Mouse (Mus musculus): ENCODE measurements at regions not wholly inside any gene's neighbourhood (a gene's known extent, or its start where the extent isn't known, plus 50 kb on each side); places are given as distances from the start of the nearest gene placed in this dataset.

DNA sequence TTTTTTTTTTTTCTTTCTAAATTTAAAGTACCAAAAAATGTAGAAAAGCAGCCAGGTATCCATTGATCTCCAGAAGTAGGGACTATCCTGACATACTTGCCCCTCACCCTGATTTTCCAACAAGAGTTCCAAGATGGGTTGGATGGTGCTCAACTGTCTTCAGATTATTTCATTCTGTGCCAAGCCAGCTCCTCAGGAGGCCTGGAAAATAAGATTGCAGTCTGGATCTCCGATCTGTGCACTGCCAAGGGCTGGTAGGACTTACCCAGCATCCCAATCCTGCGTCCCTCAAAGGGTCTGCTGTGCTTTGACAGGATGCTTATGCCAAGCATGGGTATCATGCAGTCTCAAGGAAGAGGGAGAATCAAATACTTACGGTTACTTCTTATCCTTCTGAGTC lies 517.8 kb upstream of the Tnp1 start:
- no peak for DNase-seq

DNA sequence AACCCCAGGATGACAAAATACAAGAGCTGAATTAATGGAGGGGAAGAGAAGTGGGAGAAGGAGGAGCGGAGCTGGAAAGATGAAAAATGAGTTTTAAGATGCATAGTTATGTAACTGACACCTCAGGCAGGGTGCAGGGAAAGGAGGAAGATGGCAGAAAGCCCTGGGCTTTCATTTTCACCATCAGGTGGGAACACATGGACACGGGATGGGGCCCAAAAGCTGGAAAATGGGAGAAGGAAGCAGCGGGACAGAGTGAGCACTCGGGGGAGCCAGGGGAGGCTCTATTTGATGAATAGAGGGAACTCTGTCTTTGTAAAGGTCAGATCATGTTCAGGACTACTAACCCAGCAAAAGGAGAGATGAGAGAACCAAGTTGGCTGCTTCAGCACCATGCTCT lies 516.6 kb upstream of the Tnp1 start:
- no peak for DNase-seq

DNA sequence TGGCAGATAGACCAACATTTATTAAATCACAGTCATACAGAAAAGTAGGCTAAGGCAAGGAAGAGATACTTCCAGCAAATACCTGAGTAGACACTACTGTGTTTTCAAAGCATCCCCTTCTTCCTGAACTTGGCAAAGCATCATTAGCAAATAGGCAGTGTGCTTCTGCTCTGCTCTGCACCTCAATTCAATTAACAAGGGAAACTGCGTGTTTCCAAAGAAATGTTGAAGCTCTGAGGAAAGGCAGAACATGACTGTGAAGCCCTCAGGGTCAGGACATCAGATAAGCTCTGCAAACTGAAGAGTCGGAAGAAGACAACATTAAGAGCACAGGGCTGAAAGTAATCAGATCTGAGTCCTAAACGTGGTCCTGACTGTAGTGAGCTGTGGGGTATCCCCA lies 516.1 kb upstream of the Tnp1 start:
- no peak for DNase-seq

DNA sequence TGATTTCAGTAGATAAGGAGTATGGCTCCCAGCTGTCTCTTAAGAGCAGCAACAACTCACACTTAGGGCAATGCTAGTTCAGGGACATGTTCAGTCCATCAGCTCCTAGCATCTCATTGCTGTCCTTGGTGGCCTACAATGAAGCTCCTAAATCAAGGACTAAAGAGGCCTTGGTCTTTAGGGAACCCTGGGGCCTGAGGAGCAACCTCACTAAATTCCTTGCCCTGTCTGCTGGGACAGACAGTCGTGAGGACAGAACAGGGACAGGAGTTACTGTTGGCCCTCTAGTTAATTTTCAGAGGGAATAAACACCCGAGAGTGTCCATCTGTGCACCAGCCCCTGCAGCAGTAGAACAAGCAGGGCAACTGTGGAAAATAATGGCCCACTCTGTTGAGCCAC lies 514.6 kb upstream of the Tnp1 start:
- no peak for DNase-seq

DNA sequence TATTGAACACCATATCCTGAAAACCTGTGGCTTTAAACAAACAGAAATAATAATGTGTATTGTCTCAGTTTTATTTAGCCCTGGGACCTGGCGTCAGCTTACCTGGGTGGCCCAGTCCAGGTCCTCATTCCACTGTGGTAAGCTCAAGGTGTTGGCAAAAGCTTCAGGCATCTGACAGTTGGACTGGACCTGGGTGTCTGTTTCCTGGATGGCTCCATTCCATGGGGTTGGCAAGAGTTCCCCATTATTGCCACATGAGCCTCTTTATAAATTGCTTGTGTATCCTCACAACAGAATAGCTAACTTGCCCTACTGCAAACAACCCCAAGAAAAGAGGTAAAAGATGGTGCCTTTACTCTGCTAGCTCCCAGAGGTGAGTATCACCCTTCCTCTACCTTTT lies 512.9 kb upstream of the Tnp1 start:
- DNase-seq, result no peak

DNA sequence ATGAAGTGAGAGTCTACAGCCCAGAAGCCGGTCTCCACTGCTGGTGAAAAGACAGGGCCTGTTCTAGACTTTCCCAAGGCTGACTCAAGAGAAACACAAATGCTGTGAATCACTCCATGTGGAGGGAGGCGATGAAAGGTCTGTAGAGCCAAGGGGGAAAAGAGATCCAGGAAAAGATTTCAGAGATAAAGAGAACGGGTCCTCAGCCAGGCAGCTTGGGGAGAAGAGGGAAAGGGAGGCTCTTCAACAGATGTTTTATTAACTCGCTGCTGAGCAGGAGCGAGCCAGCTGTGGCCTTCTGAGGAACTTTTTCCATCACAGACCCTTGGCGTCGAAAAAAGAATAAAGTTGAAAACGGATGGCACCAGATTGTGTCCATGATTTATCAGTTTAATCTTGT lies 500.7 kb upstream of the Tnp1 start:
- DNase-seq, result no peak

DNA sequence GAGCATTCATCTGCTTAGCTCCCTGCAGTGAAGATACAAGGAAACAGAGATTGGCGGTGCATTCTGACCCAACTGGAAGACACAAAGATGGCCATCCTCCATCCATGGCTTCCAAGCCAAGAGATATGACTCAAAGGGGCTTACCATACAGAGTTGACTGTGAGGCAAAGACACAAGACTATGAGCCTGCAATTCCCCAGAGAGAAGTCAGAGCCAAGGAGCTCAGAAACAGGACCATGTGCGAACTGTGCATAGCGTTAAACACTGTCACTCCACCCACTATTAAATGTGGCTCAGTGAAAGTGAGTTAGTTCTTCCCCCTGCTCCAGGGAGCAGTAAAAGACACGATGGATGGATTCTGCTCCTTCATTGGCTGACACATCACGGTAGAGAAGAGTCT lies 500.1 kb upstream of the Tnp1 start:
- DNase-seq, result no peak

DNA sequence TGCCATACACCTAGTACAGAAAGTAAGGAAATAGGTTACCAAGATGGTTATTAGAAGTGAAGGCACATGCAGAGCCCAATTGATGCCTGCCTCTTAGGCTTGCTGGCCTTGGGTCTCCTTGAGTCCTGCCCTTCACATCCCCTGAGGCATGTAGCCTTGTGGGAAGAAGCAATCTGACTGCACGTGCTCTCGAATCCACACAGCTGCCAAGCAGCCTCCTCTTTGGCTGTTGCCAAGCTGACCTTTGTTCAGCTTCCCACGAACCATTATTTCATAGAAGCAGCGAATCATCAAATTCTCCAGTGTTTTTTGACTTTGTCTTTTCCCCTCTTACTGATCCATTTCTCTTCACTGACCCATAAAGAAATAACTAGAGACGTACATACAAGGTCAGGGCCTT lies 498.1 kb upstream of the Tnp1 start:
- DNase-seq, result no peak

DNA sequence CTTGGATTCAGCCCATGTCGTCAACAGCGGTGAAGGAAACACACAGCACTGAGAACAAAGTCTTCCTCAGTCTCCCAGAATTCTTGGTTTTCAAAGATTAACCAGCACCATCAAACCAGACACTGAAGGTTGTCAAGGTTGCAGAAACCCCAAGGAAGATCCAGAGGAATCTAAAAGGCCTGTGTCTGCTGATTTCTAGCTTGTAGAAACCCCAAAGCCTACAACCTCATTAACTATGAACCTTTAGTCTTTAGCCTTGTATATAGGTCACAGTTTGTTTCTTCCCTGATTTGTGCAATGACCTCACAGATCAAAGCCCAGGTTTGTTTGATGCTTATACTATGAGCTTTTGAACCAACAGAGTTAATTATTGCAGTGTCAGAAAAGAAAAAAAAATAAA lies 497.1 kb upstream of the Tnp1 start:
- no peak for DNase-seq

DNA sequence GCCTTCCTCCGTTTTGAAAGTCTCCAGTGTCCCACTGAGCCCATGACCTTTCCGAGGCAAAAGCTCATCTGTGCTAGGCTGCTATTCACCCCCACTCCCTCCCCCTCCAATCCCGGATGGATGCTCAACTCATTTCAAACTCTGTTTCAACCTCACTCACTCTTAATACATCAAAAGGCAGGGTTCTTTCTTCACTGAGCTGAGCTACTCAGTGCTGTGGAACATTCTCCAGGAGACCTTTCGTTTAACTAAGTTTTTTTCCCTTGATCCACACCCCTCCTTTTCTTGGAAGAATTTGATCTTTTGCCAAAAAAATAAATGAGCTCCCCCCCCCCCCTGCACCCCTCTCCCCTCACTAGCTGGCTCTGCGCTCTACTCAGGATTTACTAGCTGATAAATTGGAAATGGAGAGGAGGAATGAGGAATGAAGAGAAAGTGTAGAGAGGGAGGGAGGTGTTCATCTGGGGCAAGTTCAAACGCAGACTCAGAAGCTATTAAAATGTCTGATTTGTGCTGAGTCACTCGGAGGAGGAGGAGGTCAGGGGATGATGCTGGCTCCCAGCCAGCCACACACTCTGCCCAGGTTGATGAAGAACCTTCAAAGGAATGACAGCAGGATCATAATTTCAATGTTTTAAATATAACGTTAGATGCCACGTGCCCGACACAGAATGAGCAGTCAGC lies 491.5 kb upstream of the Tnp1 start:
- no peak for DNase-seq

DNA sequence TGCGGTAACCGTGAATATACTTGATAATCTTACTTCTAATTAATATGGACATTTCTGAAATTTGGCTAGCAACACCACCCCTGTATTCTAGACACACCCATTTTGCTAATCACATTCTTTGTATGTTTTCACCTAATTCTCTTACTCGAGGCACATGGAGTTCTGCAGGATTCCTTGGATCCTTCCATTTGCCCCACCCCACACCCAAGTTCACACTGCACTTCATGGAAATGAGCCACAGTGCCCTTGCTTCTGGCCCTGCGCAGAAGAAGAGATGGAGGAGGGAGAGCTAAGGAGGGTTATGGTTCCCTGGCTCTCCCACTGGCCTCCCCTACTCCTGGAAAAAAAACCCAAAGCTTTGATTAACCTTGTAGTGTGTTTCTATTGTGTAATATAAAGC lies 487.9 kb upstream of the Tnp1 start:
- no peak for DNase-seq

DNA sequence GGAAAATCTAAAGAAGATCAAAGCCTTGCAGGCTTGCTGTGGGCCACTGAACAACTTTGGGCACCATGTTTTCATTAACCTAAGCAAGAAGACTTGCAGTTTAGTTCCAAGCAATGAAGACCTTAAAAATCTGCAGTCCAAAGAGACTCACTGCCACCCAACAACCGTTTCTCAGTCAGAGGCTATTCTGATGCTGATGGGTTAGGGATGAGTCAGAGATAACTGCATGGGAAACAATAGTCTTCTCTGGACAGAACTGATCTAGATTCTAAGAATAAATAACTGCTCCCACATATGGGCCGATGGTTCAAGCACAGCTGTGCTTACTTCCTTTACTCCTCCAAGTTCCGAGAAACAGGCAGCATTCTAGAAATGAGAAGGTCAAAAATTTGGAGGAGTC lies 485.0 kb upstream of the Tnp1 start:
- DNase-seq, result no peak

DNA sequence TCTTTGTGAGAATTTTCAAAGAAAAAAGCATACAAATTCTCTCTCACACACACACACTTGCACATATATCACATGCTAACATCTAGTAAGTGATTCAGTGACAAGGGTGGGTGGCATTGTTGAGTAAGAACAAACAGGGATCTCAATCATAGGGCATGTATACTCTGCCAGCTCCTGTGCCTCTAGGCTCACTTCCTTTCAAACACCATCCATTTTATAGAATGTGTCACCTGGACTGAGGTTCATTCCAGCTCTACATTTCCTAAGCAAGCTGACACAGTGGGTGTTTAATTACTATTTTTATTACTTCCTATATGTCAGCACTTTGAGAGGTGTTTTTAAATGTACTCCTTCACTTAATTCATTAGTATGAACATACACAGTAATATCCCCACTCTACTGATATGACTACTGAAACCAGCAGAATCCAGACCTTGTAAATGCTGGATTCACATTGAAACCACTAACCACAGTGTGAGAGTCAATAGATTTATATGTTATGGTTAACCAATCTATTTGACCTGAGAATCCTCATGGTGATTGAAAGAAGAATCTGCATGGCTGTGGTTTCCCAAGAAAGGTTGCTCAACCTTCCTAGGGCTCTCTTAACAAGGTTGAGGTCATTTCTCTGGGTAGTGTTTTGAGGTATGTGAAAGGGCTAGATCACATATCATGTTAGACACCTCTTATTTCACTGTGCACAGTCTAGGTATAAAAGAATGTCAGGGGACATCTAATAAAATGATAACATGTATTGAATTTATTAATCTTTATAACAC lies 480.5 kb upstream of the Tnp1 start:
- no peak for DNase-seq

DNA sequence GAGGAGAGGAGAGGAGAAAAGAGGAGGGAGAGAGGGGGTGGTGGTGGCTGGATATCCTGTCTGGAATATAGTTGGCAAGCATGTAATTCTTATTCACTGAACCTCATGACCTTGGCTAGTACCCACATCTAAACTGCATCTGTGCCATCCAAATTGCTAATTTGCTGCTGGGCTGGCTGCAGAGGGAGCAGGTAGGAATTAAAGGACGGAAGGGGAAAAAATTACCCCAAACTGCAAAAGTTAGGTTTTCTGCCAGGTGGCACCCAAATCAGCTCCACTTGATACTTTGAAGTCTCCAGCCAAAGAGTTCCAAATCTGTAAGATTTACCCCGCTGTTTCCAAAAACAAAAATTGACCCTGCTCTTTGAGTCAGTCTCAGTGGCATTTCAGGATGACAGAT lies 466.2 kb upstream of the Tnp1 start:
- no peak for DNase-seq

DNA sequence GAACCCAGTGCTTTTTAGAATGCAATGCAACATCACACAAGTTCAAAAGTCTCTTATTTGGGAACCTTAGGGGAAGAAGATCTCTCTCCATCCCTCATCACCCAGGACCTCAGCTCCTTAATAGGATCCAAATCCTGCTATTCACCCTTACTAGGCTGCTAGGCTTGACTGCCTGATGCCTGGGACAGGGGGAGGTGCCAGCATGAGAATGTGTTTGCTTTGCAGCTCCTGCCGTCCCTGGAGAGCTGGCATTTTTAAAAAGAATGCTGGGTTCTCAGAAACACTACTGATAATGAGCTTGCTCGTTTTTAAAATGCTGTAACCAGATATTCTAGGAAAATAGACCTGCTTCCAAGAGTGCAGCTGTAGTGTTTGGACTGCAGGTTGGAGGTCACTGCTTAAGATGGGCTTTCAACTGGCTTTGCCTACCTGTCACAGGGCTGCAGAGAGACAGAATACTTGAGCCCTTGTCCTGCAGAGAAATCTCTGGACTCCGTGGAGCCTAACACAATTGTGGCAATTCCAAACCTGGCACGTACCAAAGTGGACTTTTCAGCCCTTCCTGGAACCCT lies 463.7 kb upstream of the Tnp1 start:
- no peak for DNase-seq

DNA sequence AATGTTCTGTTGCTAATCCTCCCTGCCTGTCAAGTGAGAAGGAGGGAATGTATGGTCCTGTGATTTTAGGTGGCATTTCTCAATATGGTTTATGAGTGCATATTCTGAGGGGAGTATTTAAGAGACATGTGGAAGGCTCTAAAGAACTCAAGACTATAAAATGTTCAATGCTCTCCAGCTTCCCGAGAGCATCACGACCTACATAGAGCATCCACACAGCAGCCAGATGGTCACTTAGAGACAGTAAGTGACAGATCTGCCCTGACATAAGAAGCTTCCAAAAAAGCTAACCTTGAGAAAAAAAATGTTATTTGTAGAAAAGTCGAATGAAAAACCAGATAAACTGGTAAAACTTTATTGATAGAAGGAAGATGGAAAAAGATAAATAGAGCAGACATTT lies 444.9 kb upstream of the Tnp1 start:
- DNase-seq, result no peak

DNA sequence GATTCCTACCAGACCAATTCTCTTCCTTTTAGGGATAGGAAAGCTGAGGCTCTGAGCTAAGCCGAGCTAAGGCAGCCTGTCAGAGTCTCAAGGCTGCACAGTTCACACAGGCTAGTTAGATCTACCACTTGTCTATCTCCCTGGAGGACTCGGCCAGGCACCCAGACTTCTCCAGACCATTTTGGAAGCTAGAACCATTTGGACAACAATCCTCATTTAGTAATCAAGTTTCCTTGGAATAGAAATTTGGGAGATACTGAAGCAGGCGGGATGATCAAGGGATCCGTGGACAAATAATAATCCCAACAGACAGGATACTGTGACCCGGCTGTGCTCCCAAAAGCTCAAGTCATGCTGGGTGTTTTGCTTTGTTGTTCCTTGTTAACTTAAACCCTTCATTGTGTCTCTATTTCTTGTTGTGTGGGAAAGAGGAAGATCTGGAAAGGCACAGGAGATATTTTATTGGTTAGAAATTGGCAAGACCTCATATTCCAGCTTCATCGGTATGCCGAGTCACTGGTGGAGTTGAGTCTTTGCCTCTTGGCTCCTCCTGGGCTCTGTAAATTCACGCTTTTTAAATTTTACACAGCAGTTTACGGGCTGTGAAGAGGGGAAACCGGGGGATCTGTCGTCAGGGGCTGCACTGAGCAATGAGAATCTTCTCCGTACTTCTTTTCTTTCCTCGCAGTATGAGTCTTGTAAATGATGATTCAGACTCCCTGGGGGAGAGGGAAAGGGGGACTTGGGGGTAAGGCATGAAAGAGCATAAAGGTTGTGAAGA lies 444.2 kb upstream of the Tnp1 start:
- no peak for DNase-seq

DNA sequence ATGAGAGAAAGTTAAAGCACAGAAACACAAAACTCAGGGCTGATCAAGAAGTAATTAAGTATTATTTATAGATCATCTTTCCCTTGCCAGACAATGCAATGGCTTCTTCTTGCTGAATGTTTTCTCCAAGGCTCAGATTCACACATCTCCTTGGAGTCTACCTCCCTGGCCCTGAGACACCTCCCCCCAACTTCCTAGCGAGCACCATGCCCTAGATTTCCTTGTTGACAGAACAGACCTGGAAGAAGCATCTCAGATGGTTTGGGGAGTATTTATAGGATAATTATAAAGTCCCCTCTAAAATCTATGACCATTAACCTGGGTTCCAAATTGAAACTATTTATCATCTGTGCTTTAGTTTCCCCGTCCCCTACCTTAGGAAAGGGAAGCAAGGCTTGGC lies 441.6 kb upstream of the Tnp1 start:
- no peak for DNase-seq

DNA sequence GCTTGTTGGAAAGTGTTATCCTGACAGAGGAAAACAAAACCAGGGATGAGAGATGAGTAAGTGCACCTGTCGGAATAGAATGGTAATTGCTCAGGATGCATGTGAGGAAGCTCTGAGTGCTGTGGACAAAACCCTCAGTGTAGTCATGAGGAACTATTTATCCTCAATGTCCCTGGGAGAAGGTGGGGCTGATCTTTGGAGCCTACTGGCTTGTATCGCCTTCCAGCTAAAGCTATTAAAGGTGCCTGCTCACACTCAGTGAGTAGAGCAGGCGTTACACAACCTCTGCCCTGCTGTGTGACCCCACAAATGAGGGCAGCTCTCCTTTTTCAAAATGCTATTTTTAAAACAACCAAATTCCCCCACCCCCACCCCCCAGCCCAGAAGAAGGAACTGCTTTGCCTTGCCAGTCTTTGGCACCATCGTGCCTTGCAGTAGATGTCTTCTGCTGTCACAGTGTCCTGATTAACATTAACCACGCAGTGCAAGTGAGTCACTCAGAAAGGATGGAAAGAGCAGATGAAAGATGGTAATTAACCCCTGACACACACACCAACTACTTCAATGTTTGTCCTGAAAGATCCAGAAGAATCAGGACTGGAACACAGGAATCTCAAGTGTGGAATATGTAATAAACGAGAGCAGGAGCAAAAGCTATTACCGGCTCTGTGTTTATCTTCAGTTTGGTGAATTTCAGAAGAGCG lies 440.8 kb upstream of the Tnp1 start:
- DNase-seq, result no peak

DNA sequence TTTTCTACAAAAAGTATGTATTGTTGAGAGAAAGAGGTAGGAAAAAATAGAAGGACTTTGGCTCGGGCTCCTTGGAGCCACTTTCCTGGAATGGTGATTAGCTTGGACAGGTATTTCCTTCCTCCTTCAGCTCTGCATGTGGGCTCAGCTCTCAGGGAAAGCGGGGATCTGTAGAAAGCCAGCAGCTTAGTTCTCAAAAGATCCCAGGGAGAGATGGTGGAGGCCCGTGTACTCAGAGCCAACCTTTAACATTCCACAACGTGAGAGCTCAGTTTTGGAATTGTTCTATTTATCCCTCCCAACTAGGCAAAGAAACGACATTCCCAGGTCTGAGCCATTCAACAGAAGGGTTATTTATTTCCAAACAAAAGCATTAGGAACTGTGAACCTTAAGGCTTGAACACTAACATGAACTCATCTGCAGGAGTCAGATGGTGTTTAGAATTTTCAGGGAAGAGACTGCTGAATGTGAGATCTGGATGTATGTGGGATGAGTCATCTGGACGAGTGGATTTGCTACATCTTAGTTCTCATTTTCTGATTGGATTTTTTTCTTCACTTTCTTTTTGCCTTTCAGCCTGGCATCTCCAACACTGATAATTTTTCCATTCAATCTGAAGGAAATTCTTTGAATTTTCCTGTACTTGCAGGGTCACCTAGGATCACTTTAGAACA lies 428.6 kb upstream of the Tnp1 start:
- DNase-seq, result no peak

DNA sequence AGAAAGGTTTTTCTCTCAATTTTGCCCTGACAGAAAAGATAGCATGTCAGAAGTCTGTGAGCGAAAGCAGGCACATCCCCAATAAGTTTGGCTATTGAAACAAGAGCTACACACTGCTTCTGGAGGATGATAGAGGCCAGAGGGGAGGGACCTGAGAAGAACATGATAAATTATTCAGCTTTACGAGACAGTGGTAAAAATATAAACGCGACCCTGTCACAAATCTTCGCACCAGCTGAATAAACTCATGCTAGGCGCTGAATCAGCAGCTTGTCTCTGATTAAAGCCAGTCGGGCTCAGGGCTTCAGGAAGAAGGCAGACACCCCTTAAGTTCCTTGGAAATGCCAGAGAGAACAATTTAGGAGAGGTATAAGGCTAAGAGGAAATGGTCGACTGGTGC lies 422.7 kb upstream of the Tnp1 start:
- no peak for DNase-seq

DNA sequence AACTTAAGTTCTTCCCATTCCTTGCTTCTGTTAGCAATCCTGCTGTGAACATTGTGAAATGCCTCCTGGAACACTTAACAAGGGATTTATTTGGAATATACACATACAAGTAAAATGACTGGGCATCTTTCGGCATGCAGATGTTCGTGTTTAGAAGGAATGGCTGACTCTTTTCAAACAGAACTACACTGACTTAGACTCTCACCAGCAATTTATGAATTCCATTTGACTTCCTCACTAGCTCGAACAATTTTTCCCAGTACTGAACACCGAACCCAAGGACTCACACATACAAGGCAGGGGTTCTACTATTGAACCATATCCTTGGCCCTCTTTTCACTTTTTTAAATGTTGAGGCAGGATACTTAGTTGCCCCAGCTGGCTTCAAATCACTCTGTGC lies 412.4 kb upstream of the Tnp1 start:
- no peak for DNase-seq

DNA sequence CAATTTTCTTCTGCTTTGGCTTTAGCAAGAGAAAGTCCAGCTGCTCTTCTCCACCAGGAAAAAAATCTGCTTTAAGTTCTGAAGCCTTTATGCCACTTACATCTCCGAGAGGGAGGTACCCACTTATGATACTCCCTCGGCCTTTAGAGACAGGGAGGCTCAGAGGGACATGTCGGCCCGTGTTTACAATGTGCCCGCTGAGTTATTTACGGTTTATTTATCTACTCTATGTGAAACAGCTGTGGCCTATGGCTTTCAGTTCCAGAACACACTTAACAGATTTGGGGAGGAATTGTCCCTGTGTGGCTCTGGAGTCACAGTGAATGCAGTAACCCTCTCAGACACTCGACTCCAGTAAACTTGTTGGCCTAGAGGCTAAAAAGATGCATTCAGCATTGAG lies 409.3 kb upstream of the Tnp1 start:
- DNase-seq, result no peak

Data from right cerebral cortex, adult 18-20 months (tissue).